Mouse (Mus musculus) cerebellum, adult 9-10 months (tissue): ENCODE measurements around the gene Pxn.
A peak's percentile ranks its signal among the peaks of the same experiment; 100 is the strongest.

Source experiments
- DNase-seq: peaks from one replicate; pipeline ENCODE4 v3.0.0; 2022

The Pxn gene

DNA sequence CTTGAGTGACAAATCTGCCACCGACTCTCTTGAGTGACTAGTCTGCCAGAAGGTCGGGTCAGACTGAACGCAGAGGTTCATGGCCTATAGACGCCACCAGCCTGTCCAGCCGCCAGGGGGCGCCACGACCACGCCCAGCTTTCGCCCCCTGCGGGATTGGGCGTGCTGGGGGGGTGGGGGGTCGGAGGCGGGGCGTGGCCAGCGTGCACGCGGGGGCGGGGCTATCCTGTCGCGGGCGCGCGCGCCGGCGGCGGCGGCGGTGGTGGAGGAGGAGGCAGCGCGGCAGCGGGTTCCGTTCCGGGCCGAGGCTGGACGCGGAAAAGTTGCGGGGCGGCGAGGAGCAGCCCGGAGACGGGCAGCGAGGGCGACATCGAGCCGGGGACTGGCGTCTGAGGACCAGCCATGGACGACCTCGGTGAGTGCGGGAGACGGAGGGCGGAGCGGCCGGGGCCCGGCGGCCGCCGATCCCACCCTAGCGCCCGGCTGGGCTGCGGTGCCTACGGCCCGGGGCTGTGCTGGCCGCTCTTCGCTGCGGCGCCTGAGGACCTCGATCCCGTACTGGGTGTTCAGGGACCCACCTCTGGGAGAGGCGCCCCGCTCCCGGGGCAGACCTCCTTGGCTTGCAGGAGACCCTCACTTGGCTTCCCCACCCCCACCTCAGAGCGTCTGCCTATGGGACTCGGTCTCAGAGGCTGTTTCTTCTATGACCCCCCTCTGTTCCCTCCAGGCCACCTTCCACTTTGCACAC is at the start of gene Pxn:
TSS of gene Pxn (plus strand) at position 223 of the 748 bp plus-strand sequence.
- peak; percentile 93 for DNase-seq

DNA sequence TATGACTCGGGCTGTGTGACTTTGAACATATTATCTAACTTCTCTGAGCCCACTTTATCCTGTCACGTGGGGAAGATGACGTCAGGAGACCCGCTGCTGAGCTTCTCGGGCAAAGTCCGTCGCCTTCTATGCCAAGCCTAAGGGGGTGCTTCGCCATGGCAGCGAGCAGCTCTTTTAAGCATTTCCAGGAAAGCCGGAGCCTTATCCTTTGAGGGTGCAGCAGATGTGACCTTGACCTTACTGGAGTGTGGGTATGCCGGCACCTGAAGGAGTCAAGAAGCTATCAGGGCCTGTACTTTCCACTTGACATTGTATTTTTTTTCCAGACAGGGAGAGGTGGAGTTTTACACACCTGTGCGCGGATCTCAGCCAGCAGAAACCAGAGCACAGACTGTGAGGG is 47.6 kb upstream of the Pxn start:
- DNase-seq, result no peak

DNA sequence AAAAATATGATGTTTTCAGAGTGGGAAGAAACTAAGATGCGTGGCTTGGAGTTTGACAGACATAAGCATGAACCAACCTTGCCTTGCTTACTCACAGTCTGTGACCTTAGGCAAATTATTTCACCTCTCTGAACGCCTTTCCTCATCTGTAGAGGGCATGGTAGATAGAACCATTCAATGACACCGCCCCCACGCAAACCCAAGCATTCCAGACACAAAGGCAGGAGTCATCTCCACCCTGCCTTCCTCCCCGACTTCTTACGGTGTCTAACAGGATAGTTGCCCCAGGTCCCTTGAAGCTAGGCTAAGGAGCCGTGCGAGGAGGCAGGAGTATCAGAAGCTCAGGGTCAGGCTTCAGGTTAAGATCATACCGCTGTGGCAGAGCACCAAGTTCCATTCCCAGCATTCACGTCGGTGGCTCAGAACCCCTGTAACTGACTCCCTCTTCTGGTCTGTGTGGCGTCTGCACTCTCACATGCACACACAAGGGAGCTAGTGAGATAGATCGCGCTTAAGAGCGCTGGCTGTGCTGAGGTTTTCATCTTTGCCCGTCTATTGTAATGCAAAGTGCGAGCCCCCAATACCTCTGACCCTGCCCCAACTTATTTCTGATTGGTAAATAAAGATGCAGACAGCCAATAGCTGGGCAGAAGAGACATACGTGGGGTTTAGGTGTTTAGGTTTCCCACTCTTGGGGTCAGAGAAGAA is 41.9 kb upstream of the Pxn start:
- no peak for DNase-seq

GRCm38 (mm10) chr5:115465642-115466420 is 40.6 kb upstream of the Pxn start, which contains the start of gene Pla2g1b:
TSS of gene Pla2g1b (plus strand) at chr5:115466262.
- DNase-seq, result no peak

DNA sequence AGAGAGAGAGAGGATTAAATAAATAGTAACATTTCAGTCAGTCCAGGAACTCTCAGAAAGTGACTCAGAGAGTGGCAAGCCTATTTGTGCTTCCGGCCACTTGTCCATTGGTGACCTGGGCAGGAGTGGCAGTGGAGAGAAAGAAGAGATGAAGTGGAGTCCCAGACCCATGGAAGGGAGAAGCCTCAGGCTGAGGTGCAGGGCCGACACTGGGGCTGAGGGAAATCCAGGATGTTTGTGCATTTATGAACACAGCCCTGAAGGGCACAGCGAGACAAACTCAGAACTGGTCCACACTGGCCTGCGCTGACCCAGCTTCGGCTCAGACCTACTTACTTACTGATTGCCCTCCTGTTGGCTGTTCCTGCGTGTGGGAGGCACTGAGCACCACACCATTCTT is 36.7 kb upstream of the Pxn start:
- no peak for DNase-seq

DNA sequence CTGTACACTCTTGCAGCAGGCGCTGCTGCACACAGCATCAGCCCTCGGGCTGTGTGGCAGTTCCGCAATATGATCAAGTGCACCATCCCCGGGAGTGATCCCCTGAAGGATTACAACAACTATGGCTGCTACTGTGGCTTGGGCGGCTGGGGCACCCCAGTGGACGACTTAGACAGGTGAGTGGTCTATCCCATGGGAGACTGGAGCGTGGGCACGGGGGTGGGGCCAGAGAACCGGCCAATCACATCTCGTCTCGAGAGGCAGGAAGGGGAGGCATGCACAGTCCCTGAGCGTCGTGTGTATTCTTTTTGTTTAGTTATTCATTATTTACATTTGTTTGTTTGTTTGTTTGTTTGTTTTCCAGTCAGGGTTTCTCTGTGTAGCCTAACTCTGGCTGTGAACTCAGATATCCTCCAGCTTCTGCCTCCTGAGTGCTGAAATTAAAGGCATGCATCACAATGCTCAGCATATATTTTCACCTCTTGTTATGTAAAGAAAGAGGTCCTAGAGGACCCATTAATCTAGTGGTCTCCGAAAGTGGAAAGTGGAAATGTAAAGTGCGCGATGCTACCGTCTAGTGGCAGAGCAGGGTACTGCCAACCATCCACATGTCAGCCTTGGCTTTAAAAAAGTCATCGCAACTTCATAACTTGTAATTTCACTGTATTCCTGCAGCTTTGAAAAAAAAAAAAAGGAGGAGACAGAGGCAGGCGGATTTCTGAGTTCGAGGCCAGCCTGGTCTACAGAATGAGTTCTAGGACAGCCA is 35.5 kb upstream of the Pxn start:
- peak; percentile 56 for DNase-seq

DNA sequence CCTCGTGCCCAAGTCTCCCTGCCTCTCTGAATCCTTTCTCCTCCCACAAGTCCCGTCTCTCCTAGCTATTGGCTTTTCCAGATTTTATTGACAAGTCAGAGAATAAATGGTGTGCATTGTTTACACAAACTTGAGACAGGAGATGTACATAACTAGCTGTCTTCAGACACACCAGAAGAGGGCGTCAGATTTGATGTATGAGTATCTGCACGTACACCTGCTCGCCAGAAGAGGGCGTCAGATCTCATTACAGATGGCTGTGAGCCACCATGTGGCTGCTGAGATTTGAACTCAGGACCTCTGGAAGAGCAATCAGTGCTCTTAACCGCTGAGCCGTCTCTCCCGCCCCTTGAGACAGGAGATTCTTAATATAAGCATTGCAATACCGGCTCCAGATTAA is 33.3 kb upstream of the Pxn start:
- DNase-seq, result no peak

GRCm38 (mm10) chr5:115474174-115474828 is 32.2 kb upstream of the Pxn start:
- no peak for DNase-seq

GRCm38 (mm10) chr5:115475337-115476106 is 31.0 kb upstream of the Pxn start:
- peak; percentile 66 for DNase-seq

- peak; percentile 36 for DNase-seq
Measured at GRCm38 (mm10) chr5:115476107-115476727, 30.3 kb upstream of the Pxn start.

GRCm38 (mm10) chr5:115479561-115479960 is 26.9 kb upstream of the Pxn start:
- peak; percentile 30 for DNase-seq

DNA sequence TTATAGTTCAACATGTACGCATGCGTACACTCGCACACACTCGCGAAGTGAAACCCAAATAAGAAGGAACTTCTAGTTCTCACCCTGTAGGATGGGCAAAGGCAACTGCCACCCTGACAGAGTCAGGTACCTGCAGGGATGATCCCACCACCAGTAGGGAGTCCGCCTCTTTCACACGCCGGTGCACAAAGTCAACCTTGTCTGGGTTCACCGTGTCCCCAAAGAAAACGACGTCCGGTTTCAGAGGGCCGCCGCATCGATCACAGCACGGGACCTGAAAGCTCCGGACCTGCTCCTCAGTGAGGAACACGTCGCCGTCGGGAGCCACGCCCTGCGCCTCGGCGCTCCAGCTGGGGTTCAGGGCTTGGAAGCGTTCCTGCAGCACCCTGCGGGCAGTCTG is 26.4 kb upstream of the Pxn start:
- DNase-seq, result peak; percentile 46

GRCm38 (mm10) chr5:115482390-115483265 is 23.8 kb upstream of the Pxn start:
- peak; percentile 64 for DNase-seq

- peak; percentile 48 for DNase-seq
Measured at GRCm38 (mm10) chr5:115483385-115483784, 23.1 kb upstream of the Pxn start.

DNA sequence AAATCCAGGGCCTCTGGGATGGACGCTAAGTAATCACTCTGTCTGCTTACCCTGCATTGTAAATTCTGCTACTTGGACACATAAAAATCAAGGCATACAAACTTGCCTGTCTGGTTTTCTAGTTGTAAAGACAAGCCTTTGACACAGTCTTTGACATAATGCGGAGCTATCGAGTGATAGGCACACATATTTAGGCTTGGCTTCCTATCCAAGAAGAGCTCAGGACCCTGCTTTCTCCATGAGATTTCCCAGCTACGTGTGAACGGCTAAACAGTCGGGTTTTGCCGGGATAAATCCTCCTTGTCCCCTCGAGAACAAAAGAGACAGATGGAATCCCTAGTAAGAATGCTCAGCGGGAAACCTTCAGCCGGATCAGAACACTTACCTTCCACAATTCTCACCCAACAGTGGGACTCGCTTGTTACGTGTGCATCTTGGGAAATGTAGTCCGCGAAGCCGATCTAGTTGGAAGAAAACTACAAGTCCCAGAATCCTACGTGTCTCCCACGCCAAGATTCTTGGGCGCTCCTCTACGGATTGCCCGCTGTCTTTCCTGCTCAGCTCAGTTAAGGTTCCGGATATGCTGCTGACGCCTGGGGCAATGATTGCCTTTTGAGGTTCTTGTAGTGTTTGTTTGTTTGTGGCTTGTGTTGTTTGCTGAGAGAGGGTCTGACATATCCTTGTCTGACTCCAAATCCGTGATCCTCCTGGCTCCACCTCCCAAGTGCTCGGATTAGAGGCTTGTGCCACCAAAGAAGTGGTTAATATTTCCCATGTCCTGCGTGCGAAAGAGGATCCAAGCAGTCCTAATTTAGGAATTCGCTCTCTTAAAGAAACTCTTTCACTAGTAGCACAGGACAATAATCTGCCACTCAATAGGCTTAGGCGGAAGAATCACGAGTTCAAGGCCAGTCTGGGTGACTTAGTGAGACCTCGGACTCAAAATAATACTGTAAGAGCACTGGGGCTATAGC is 22.2 kb upstream of the Pxn start, which contains the start of gene Sirt4:
TSS of gene Sirt4 (minus strand) at position 779 of the 974 bp plus-strand sequence.
- DNase-seq, result peak; percentile 97

DNA sequence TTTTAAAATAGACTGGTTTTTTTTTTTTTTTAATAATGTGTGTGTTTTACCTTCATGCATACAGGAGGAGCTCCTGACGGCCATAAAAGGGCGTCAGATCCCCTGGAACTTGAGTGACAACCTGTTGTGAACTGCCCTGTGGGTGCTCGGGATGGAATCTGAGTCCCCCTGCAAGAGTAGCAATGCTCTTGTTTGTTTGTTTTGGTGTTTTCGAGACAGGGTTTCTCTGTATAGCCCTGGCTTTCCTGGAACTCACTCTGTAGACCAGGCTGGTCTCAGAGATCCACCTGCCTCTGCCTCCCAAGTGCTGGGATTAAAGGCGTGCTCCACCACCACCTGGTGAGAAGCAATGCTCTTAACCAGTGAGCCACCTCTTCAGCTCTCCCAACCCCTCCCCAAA is 21.5 kb upstream of the Pxn start:
- peak; percentile 55 for DNase-seq

DNA sequence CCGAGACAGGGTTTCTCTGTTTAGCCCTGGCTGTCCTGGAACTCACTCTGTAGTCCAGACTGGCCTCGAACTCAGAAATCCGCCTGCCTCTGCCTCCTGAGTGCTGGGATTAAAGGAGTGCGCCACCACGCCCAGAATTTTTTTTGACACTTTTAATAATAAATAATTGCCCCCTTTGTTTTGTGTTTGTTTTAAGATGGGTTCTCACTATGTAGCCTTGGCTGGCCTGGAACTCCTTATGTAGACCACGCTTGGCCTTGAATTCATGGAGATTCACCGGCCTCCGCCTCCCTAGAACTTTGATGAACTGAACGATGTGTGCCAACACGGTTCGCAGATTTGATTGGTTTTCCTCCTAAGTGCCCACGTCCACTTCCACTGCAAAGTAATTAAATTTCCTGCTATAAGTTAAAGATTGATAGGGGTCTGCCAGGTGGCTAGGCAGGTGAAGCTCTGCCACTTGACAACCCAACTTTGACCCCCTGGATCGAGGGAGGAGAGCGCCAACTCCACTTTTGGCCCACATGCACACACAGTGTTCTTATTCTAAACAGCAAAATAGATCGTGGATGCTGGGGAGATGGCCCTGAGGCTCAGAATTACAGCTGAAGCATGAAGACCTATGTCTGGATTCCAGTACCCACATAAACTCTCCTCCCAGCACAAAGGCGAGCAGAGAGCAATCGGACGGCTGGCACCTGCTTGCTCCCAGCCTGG is 20.8 kb upstream of the Pxn start:
- DNase-seq, result peak; percentile 67

DNA sequence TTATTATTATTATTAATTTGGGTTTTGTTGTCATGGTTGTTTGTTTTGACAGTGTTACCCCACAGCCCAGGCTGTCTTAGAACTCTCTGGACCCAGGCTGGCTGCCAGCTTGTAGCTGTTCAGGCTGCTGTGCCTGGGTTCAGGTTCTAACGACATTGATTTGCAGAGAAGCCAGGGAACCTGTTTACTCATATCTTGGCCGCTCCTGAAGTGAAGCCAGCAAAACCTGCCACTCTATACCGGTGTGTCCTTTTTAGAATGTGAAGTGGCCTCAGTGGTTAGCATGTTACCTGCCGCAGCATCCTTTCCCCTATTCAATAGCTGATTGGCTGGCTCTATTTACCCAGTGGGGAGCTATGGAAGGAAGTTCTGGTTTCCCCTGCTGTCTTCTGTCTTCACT is 19.8 kb upstream of the Pxn start:
- DNase-seq, result peak; percentile 61
